Mouse (Mus musculus): ENCODE results near the gene Atp6v0e.
A peak's percentile ranks its signal among the peaks of the same experiment; 100 is the strongest.

The Atp6v0e gene

GRCm38 (mm10) chr17:26640286-26640740 is 22.7 kb upstream of the Atp6v0e start:
- DNase-seq (ENCODE audit: low read depth, low spot score) = no peak

GRCm38 (mm10) chr17:26643456-26643855 is 19.6 kb upstream of the Atp6v0e start:
- no peak for DNase-seq (ENCODE audit: low read depth, low spot score)

GRCm38 (mm10) chr17:26643993-26644392 is 19.0 kb upstream of the Atp6v0e start:
- no peak for DNase-seq (ENCODE audit: low read depth, low spot score)

- no peak for DNase-seq (ENCODE audit: low read depth, low spot score)
These were observed 18.3 kb upstream of the Atp6v0e start for GRCm38 (mm10) chr17:26644509-26645410.

GRCm38 (mm10) chr17:26645411-26645854 is 17.6 kb upstream of the Atp6v0e start:
- no peak for DNase-seq (ENCODE audit: low read depth, low spot score)

- DNase-seq (ENCODE audit: low read depth, low spot score) = no peak
These were observed 15.7 kb upstream of the Atp6v0e start for GRCm38 (mm10) chr17:26647283-26647682.

- DNase-seq (ENCODE audit: low read depth, low spot score) = no peak
These were observed 13.5 kb upstream of the Atp6v0e start for GRCm38 (mm10) chr17:26649565-26649964.

GRCm38 (mm10) chr17:26650451-26651363 is 12.3 kb upstream of the Atp6v0e start:
- no peak for DNase-seq (ENCODE audit: low read depth, low spot score)

- no peak for DNase-seq (ENCODE audit: low read depth, low spot score)
These were observed 4.0 kb upstream of the Atp6v0e start for GRCm38 (mm10) chr17:26658854-26659572.

- no peak for DNase-seq (ENCODE audit: low read depth, low spot score)
These were observed 3.5 kb upstream of the Atp6v0e start for GRCm38 (mm10) chr17:26659573-26659915.

- DNase-seq (ENCODE audit: low read depth, low spot score) = no peak
These were observed 2.7 kb upstream of the Atp6v0e start for GRCm38 (mm10) chr17:26660192-26660912.

- DNase-seq (ENCODE audit: low read depth, low spot score) = no peak
These were observed 827 bp upstream of the Atp6v0e start for GRCm38 (mm10) chr17:26662204-26662603.

- no peak for DNase-seq (ENCODE audit: low read depth, low spot score)
These were observed 2.6 kb downstream of the Atp6v0e start for GRCm38 (mm10) chr17:26665600-26665999.

- no peak for DNase-seq (ENCODE audit: low read depth, low spot score)
These were observed 8.2 kb downstream of the Atp6v0e start for GRCm38 (mm10) chr17:26671268-26671667.

GRCm38 (mm10) chr17:26675845-26676244 is 12.8 kb downstream of the Atp6v0e start:
- DNase-seq (ENCODE audit: low read depth, low spot score) = no peak

GRCm38 (mm10) chr17:26676252-26676615 is 13.2 kb downstream of the Atp6v0e start:
- DNase-seq (ENCODE audit: low read depth, low spot score) = peak; percentile 73

GRCm38 (mm10) chr17:26676616-26677376 is 13.8 kb downstream of the Atp6v0e start:
- no peak for DNase-seq (ENCODE audit: low read depth, low spot score)

- no peak for DNase-seq (ENCODE audit: low read depth, low spot score)
These were observed 14.9 kb downstream of the Atp6v0e start for GRCm38 (mm10) chr17:26677711-26678637.

- DNase-seq (ENCODE audit: low read depth, low spot score) = no peak
These were observed 18.2 kb downstream of the Atp6v0e start for GRCm38 (mm10) chr17:26681276-26681675.

Measured in retina, adult 2 months (tissue).